Mouse (Mus musculus): ENCODE data around the gene Glis2. TPM values are rescaled to one million over a fixed set of nuclear protein-coding genes. Genes with fewer than 3 reads are reported as not detected.

Gene Glis2
- total RNA-seq (2023): under 1 TPM; 0.23 to 0.62 TPM

DNA sequence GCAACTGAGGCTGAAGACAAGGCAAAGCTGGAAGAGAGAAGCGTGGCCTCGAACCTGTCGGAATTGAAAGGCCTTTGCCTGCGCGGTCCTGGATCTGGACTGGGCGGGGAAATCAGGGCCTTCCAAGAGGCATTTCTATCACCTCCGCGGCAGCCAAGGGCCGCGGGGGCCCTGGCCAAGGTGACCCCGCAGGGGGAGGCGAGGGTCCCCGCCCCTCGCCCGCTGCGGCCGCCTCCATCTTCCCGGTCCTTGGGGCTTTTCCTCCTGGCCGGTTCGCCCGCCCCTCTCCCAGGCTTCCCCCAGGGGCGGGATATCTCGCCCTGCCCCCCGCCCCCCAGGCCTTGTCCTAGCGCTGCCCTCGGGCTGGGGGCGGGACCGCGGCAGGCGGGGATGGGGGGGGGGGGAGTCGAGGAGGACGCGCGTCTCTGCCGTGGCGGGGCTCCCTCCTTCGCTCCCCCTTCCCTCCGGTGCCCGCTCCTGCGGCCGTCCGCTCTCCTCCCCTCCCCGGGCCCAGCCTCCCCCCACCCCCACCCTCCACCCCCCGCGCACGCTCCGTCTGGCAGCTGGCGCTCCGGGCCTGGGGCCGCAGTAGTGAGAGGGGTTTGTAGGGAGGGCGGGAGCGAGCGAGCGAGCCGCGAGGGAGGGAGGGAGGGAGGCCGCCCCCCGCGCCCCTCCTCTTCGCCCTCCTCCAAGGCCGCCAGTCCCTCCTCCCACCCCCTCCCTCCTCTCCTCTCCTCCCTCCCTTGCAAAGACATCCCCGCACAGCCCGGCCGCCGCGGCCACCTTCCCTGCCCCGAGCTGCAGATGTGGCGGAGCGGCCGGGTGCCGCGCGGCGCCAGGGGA, at the start of gene Glis2:
Glis2 (plus strand) TSS at position 743 of the 843 bp plus-strand sequence.

DNA sequence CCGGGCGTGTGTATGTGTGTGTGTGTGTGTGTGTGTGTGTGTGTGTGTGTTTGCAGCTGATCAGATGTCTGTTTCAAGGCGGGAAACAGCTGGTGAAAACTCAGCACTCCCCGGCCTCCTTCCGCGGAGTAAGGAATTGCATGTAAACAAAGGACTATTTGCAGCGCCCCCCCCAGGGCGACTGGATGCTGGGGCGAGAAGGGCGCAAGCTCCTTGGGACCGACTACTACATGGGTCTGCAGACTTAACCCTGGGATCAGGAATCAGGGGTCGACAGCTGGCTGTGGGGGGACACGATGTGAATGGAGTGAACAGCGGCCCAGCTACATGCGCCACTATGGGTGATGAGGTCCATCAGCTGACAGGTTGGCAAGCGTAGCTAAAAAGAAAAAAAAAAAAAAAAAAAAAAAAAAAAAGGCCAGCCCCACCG, 34.8 kb upstream of the Glis2 start, which contains the start of gene Tfap4:
Tfap4 (minus strand) TSS at position 140 of the 430 bp plus-strand sequence.

DNA sequence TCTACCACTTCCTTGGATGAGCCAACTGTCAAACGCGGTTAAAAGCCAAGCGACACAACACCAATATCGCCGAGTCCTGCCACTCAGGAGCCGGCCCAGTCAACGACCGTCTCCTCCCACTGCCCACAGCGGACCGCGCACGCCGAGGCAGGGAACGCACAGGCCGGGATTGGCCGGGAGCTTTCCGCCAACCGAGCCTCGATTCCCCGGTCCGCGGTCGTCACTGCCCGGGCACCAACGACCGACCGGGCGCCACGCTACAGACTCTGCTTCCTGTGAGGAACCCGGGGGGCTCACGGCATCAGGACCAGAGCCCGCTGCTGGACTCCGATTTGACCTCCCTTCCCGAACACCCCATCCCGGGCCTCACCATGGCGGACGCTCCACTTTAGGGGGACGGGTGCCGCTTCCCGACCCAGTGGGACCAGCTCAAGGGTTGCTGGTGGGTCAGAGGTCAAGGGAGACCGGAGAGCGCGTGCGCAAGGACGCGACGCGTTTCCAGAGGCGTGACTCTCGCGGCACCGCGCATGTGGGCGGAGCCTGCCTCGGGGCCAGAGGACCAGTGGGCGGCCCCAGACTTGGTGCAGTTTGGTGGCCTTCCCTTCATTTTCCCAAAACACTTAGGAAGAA, 30.1 kb downstream of the Glis2 start, which contains the start of gene Pam16:
Pam16 (minus strand) TSS at position 508 of the 630 bp plus-strand sequence.

DNA sequence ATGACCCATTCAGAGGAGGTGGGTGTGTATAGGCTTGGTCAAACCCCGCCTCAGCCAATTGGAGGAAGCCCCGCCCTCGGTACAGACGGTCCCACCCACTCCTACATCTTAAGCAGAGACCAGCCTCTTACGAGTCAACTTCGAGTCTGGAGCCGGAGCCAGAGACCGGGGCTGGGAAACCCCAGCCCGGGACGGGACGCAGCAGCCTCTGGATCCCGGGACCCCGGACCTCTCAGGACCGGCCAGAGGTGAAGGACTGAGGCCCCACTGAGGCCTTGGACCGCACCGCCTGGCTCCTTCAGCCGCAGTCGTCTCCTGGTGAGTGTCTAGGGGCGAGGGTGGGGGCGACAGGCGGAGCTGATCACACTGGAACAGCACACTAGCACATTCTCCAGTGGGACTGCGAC, 45.3 kb downstream of the Glis2 start, which contains the start of the genes Vasn and Dnaja3:
Vasn (plus strand) TSS at position 111 of the 407 bp plus-strand sequence.
Dnaja3 (plus strand) TSS at position 159 of the 407 bp plus-strand sequence.

Other genes with a start within 250 kb of the Glis2 start
- gene Adcy9, start 174.2 kb upstream of the Glis2 start, total RNA-seq (2023): 1 to 10 TPM; 1.7 to 2.1 TPM
- gene Srl, start 52.9 kb upstream of the Glis2 start, total RNA-seq (2023): 1 to 10 TPM in 1 of 2 experiments, under 1 TPM in 1; 0.53 to 1.5 TPM
- 10 to 100 TPM; 24.3 to 24.8 TPM for gene Tfap4, start 34.9 kb upstream of the Glis2 start, total RNA-seq (2023)
- gene Pam16, start 30.3 kb downstream of the Glis2 start, total RNA-seq (2023): 10 to 100 TPM; 46.5 to 52.6 TPM
- gene Vasn, start 45.2 kb downstream of the Glis2 start, total RNA-seq (2023): not detected
- gene Dnaja3, start 45.3 kb downstream of the Glis2 start, total RNA-seq (2023): 10 to 100 TPM; 24.4 to 29.3 TPM
- gene Coro7, start 85.1 kb downstream of the Glis2 start, total RNA-seq (2023): 100 to 1,000 TPM; 168 to 171 TPM
- 1 to 10 TPM; 3.0 to 3.2 TPM for gene Nmral1, start 124.6 kb downstream of the Glis2 start, total RNA-seq (2023)
- 10 to 100 TPM; 38.4 to 43.3 TPM for gene Hmox2, start 131.6 kb downstream of the Glis2 start, total RNA-seq (2023)
- gene Cdip1, start 195.6 kb downstream of the Glis2 start, total RNA-seq (2023): 10 to 100 TPM; 43.9 to 46.7 TPM
- not detected for gene 4930562C15Rik, start 240.7 kb downstream of the Glis2 start, total RNA-seq (2023)

Data from T-cell, adult 66 days (primary cell).